Mouse (Mus musculus) gastrocnemius, postnatal 10 days (tissue): ENCODE results near the gene Aldh5a1. TPM values are rescaled to one million over a fixed set of nuclear protein-coding genes. Genes with fewer than 3 reads are reported as not detected.

ENCODE experiments used
- DNase-seq: peaks from one replicate; pipeline ENCODE4 v3.0.0; 2021; ENCODE audit warnings: mixed read lengths
- total RNA-seq, 2 experiments: library from RNA; stranded (reverse); gene quantifications; 2 replicates each; pipeline ENCODE4 v1.2.3; 2021

Aldh5a1 gene
- total RNA-seq, 2 experiments from 2014 or later = 3.0 to 3.3 TPM

- DNase-seq = peak; percentile 43
Observed at GRCm38 (mm10) chr13:24862520-24862919, 74.9 kb downstream of the Aldh5a1 start.

DNA sequence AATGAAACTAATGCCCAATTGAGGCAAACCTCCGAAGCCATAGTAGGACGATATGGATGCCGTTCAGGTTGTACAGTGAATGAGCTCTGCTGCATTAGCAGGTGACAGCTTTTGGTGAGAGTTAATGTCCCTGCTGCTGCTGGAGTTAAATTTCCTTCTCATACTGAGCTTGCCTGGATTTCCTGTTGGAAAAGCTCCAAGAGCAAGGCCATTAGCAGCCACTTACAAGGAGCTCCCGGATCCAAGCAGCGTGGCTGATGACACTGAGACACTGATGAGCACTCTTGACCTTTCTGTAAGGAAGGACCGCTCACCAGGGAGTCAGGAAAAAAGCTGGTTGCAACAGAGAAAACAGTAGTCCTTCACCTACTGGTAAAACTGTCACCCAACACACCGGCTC, 75.4 kb downstream of the Aldh5a1 start:
- no peak for DNase-seq

DNA sequence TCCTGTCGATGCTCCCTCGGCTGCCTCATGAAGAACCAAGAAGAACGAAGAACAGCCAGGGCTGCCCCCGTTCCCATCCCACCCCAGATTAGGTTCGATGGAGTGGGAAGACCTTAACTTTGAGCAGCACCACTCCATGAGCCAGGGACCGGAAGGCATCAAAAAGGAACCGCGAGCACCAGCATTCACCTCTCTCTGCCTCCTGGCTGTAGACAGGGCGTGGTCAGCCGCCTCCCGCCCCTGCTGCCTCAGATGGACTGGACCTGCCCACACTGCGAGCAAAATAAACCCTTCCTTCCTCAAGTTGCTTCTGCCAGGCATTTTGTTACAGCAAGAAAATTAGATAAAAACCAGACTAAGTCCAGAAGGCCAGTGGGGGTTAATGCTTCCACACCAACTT, 76.4 kb downstream of the Aldh5a1 start:
- no peak for DNase-seq

DNA sequence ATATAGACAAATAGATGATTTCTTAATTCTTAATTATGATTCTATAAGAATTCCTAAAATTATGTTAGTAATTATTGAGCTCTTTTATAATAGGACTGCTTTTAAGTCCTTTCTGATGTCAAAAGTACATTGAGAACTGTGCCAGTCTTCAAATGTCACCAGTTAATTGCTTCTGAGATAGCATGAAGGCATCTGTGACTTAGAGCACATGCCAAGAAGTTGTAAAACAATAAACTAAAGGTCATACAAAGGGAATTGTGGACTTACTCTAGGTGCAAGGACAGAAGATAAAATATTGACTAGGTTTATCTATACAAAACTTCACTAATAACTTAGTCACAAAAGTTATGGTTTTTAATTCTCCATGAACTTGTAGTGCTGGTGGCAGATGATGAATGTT, 78.3 kb downstream of the Aldh5a1 start:
- DNase-seq = no peak

Other genes starting within 250 kb of the Aldh5a1 start
- gene Armh2, start 196.4 kb downstream of the Aldh5a1 start, total RNA-seq = not detected
- 1 to 10 TPM; 3.7 to 5.6 TPM for gene Gmnn, start 175.7 kb downstream of the Aldh5a1 start, total RNA-seq
- gene BC005537, start 136.0 kb downstream of the Aldh5a1 start, total RNA-seq = 10 to 100 TPM; 61.1 to 71.3 TPM
- gene Acot13, start 106.1 kb downstream of the Aldh5a1 start, total RNA-seq = 10 to 100 TPM; 90.3 to 97.4 TPM
- 10 to 100 TPM; 10.8 to 12.4 TPM for gene Tdp2, start 106.0 kb downstream of the Aldh5a1 start, total RNA-seq
- under 1 TPM; 0.05 to 0.07 TPM for gene D130043K22Rik, start 92.5 kb downstream of the Aldh5a1 start, total RNA-seq
- under 1 TPM; 0.40 to 0.54 TPM for gene Gpld1, start 5.5 kb upstream of the Aldh5a1 start, total RNA-seq
- gene Mrs2, start 82.7 kb upstream of the Aldh5a1 start, total RNA-seq = 10 to 100 TPM; 22.9 to 31.8 TPM
- under 1 TPM; 0.07 to 0.14 TPM for gene Dcdc2a, start 118.3 kb upstream of the Aldh5a1 start, total RNA-seq